9 mouse cellular contexts compared by ENCODE assay signal in the genomic region with DNA sequence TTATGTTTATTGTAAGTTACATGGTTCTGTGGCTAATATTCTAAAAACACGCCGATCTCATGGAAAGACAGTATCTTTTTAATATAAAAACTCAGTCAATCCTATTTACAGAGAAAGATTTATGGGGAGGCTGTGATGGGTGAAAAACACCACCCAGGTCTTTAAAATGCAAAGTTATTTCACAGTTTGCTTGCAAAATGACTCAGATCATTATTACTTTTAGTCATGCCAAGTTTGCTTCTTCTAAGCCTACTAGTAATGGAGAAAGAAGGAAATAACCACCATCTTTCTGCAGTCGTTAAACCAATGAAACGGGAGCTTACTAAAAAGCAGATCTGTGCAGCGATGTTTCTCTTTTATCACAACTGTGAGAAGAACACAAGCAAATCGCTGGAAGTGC. TPM values are rescaled to one million over a fixed set of nuclear protein-coding genes. Genes with fewer than 3 reads are reported as not detected.
DNase-seq lines count a peak whose midpoint lies in the region; ATAC-seq lines count a peak whose summit lies in the region.
"Had no signal": no experiment of that assay in that cellular context is flagged by ENCODE, and none has a peak within 500 bp of the region (broad histone marks: within the 10 kb centered on the region; RNA-seq: fewer than 3 reads in every experiment).

No protein-coding gene starts in this region.

- WGBS in neural tube, embryonic 11.5 days = 37% methylated on average over 6 of the region's 6 CpGs
- WGBS in liver, embryonic 15.5 days (ENCODE audit: insufficient replicate concordance) = 29% methylated on average over 6 of the region's 6 CpGs

- no peaks in the 10 kb centered on the region for H3K4me1 ChIP-seq in neural tube, embryonic 11.5 days (ENCODE audit: control insufficient read depth, insufficient read depth, low read length)
- 0 out of 2 replicates have a peak, but pooled peaks cover 6% of the 10 kb centered on the region for H3K4me1 ChIP-seq in liver, embryonic 15.5 days (replicated peaks)

- H3K9me3 ChIP-seq in neural tube, embryonic 11.5 days (ENCODE audit: control insufficient read depth, low read length) = no peaks in the 10 kb centered on the region
- H3K9me3 ChIP-seq in liver, embryonic 15.5 days (replicated peaks) = no peaks in the 10 kb centered on the region

- no peak for ATAC-seq in neural tube, embryonic 11.5 days (ENCODE audit: insufficient read depth, low FRiP score, low TSS enrichment)
- ATAC-seq in liver, embryonic 15.5 days (ENCODE audit: insufficient read depth) = no peak

- no peaks in the 10 kb centered on the region for H3K36me3 ChIP-seq in neural tube, embryonic 11.5 days (ENCODE audit: control insufficient read depth, insufficient read depth, low read length)
- no peaks in the 10 kb centered on the region for H3K36me3 ChIP-seq in liver, embryonic 15.5 days (replicated peaks)

- H3K4me3 ChIP-seq in neural tube, embryonic 11.5 days (ENCODE audit: low read depth, low read length) = peak overlapping the region; percentile 78
- H3K4me3 ChIP-seq in liver, embryonic 15.5 days (replicated peaks) = no peak overlapping the region

- H3K27ac ChIP-seq in neural tube, embryonic 11.5 days (ENCODE audit: low read depth, low read length) = no peak overlapping the region
- no peak overlapping the region for H3K27ac ChIP-seq in liver, embryonic 15.5 days (replicated peaks)

- H3K9ac ChIP-seq in neural tube, embryonic 11.5 days (ENCODE audit: low read length) = no peak overlapping the region
- H3K9ac ChIP-seq in liver, embryonic 15.5 days = no peak overlapping the region

- H3K27me3 ChIP-seq in neural tube, embryonic 11.5 days (ENCODE audit: control insufficient read depth, insufficient read depth, low read length) = no peaks in the 10 kb centered on the region
- H3K27me3 ChIP-seq in liver, embryonic 15.5 days = peaks cover 40% of the 10 kb centered on the region

- DNase-seq in cerebellum, adult 9-10 months = peak; percentile 38
- no peak for DNase-seq in cerebellum, adult 11-12 months
- no peak for DNase-seq in neural tube, embryonic 11.5 days (ENCODE audit: low spot score)
- no peak for DNase-seq in neural tube, embryonic 10.5 days (ENCODE audit: extremely low spot score, low spot score)
- DNase-seq in frontal cortex, postnatal 25 days (ENCODE audit: low spot score in 2 of 2) = no peak
- DNase-seq in left cerebral cortex, postnatal 36 days (ENCODE audit: low spot score in 2 of 2) = no peak
- no peak for DNase-seq in right cerebral cortex, adult 18-20 months

- intact Hi-C loops in left cerebral cortex, postnatal 36 days (cut with DNase I) = loop anchor here (5.0 kb wide), 2 partner anchors 41 to 79 kb away; no protein-coding TSS in a partner anchor

- H3K4me2 ChIP-seq in neural tube, embryonic 11.5 days (ENCODE audit: low read depth) = peak overlapping the region; percentile 89
- peak overlapping the region; percentile 70; the same call in 1 of the 2 replicates for H3K4me2 ChIP-seq in liver, embryonic 15.5 days

RNA-seq across cellular contexts. Expression of gene Gnai1, which starts 1.4 kb away (rescaled TPM):
- polyA plus RNA-seq in neural tube, embryonic 11.5 days (2014; fragmentation: Nextera tagmentation; extraction: Ambion mirVana) = 26.0 and 26.2 TPM in 2 replicates
- polyA plus RNA-seq in liver, embryonic 15.5 days (2015; fragmentation: Nextera tagmentation; extraction: Ambion mirVana) = 1.6 TPM in 2 replicates
- 100 to 1,000 TPM; 166 to 182 TPM for total RNA-seq in left cerebral cortex, postnatal 36 days (2021)
- polyA plus RNA-seq: erythroblast, embryonic 14.5 days had no signal

Comparison
In these comparisons a context has a peak if more than half of its experiments do, and no peak if none do; other contexts are left out.
1. RNA of gene Gnai1, which starts 1.4 kb away (polyA plus RNA-seq): 26.0 to 26.2 TPM in neural tube, embryonic 11.5 days; 1.6 TPM in liver, embryonic 15.5 days; every median in the first group is over 10 times any median in the second.